13 mouse cellular contexts compared by ENCODE assay signal in genomic region chr13:41855206-41856185, GRCm38 (mm10). TPM values are rescaled to one million over a fixed set of nuclear protein-coding genes. Genes with fewer than 3 reads are reported as not detected.
DNase-seq lines count a peak whose midpoint lies in the region; ATAC-seq and TF ChIP-seq lines count a peak whose summit lies in the region.
"Had no signal": no experiment of that assay in that cellular context is flagged by ENCODE, and none has a peak within 500 bp of the region (broad histone marks: within the 10 kb centered on the region; RNA-seq: fewer than 3 reads in every experiment).

No protein-coding gene starts in this region.

- H3K4me3 ChIP-seq in lung, embryonic 16.5 days (ENCODE audit: low read length) = no peak overlapping the region
- no peak overlapping the region for H3K4me3 ChIP-seq in hindbrain, postnatal 0 days (ENCODE audit: low read length)
- no peak overlapping the region for H3K4me3 ChIP-seq in midbrain, embryonic 15.5 days
- H3K4me3 ChIP-seq: embryonic facial prominence, embryonic 13.5 days; hindbrain, embryonic 15.5 days; liver, embryonic 13.5 days; stomach, embryonic 15.5 days had no signal

- peak; percentile 31; the same call in 1 of the 2 replicates for ATAC-seq in frontal cortex, adult (ENCODE audit: low TSS enrichment)
- peak; percentile 92 for ATAC-seq in lung, embryonic 16.5 days (ENCODE audit: low read depth)
- ATAC-seq in hindbrain, postnatal 0 days = no peak
- ATAC-seq in midbrain, embryonic 15.5 days (replicated peaks) = no peak

- 69% methylated on average over 13 of the region's 13 CpGs for WGBS in lung, embryonic 16.5 days
- 70% methylated on average over 13 of the region's 13 CpGs for WGBS in hindbrain, postnatal 0 days
- WGBS in midbrain, embryonic 15.5 days = 55% methylated on average over 13 of the region's 13 CpGs

- peaks cover under 1% of the 10 kb centered on the region; the same call in 1 of the 2 replicates for H3K9me3 ChIP-seq in lung, embryonic 16.5 days (ENCODE audit: control insufficient read depth, low read length)
- no peaks in the 10 kb centered on the region for H3K9me3 ChIP-seq in hindbrain, postnatal 0 days (ENCODE audit: low read length)
- H3K9me3 ChIP-seq in midbrain, embryonic 15.5 days = no peaks in the 10 kb centered on the region
- H3K9me3 ChIP-seq: embryonic facial prominence, embryonic 13.5 days; hindbrain, embryonic 15.5 days; liver, embryonic 13.5 days; stomach, embryonic 15.5 days had no signal

- no peak for TF ChIP-seq CTCF in hindbrain, postnatal 0 days (IDR thresholded peaks at IDR 0.05; ENCODE audit: low read depth)

- no peak overlapping the region for H3K9ac ChIP-seq in lung, embryonic 16.5 days (ENCODE audit: low read length)
- H3K9ac ChIP-seq in hindbrain, postnatal 0 days (replicated peaks; ENCODE audit: low read length) = no peak overlapping the region
- H3K9ac ChIP-seq in midbrain, embryonic 15.5 days = no peak overlapping the region
- H3K9ac ChIP-seq: embryonic facial prominence, embryonic 13.5 days; hindbrain, embryonic 15.5 days; liver, embryonic 13.5 days; stomach, embryonic 15.5 days had no signal

- no peaks in the 10 kb centered on the region for H3K27me3 ChIP-seq in lung, embryonic 16.5 days (ENCODE audit: control insufficient read depth, insufficient read depth, low read depth, low read length)
- H3K27me3 ChIP-seq in hindbrain, postnatal 0 days (ENCODE audit: insufficient read depth, low read length) = no peaks in the 10 kb centered on the region
- no peaks in the 10 kb centered on the region for H3K27me3 ChIP-seq in midbrain, embryonic 15.5 days (replicated peaks)
- H3K27me3 ChIP-seq: embryonic facial prominence, embryonic 13.5 days; hindbrain, embryonic 15.5 days; liver, embryonic 13.5 days; stomach, embryonic 15.5 days had no signal

- DNase-seq in frontal cortex, postnatal 25 days (ENCODE audit: low spot score in 2 of 2) = no peak
- DNase-seq in 3T3-L1 (ENCODE audit: low read depth, low spot score) = peak; percentile 73
- peak; percentile 13 for DNase-seq in embryo, embryonic 9.5 days (ENCODE audit: extremely low spot score)
- DNase-seq in cerebellum, postnatal 14 days = no peak
- no peak for DNase-seq in hindbrain, postnatal 0 days (ENCODE audit: low spot score)
- DNase-seq: liver, embryonic 13.5 days had no signal

- H3K4me1 ChIP-seq in lung, embryonic 16.5 days (replicated peaks; ENCODE audit: control insufficient read depth, insufficient read depth, low read length) = peaks cover 6% of the 10 kb centered on the region
- 0 out of 2 replicates have a peak, but pooled peaks cover 2% of the 10 kb centered on the region for H3K4me1 ChIP-seq in hindbrain, postnatal 0 days (ENCODE audit: insufficient read depth, low read length)
- H3K4me1 ChIP-seq in midbrain, embryonic 15.5 days = peaks cover 6% of the 10 kb centered on the region
- H3K4me1 ChIP-seq: embryonic facial prominence, embryonic 13.5 days; liver, embryonic 13.5 days; stomach, embryonic 15.5 days had no signal

- H3K4me2 ChIP-seq in lung, embryonic 16.5 days (ENCODE audit: low read depth, low read length) = no peak overlapping the region
- no peak overlapping the region for H3K4me2 ChIP-seq in hindbrain, postnatal 0 days (ENCODE audit: low read depth, low read length)
- H3K4me2 ChIP-seq in midbrain, embryonic 15.5 days = no peak overlapping the region
- H3K4me2 ChIP-seq: embryonic facial prominence, embryonic 13.5 days; hindbrain, embryonic 15.5 days; liver, embryonic 13.5 days; stomach, embryonic 15.5 days had no signal

- H3K36me3 ChIP-seq in lung, embryonic 16.5 days (ENCODE audit: control insufficient read depth, insufficient read depth, low read length) = no peaks in the 10 kb centered on the region
- no peaks in the 10 kb centered on the region for H3K36me3 ChIP-seq in hindbrain, postnatal 0 days (ENCODE audit: insufficient read depth, low read length)
- H3K36me3 ChIP-seq in midbrain, embryonic 15.5 days (replicated peaks) = no peaks in the 10 kb centered on the region
- H3K36me3 ChIP-seq: embryonic facial prominence, embryonic 13.5 days; hindbrain, embryonic 15.5 days; liver, embryonic 13.5 days; stomach, embryonic 15.5 days had no signal

- peak overlapping the region; percentile 43; the same call in 1 of the 2 replicates for H3K27ac ChIP-seq in lung, embryonic 16.5 days (ENCODE audit: low read length)
- H3K27ac ChIP-seq in hindbrain, postnatal 0 days = no peak overlapping the region
- no peak overlapping the region for H3K27ac ChIP-seq in midbrain, embryonic 15.5 days
- H3K27ac ChIP-seq: embryonic facial prominence, embryonic 13.5 days; hindbrain, embryonic 15.5 days; liver, embryonic 13.5 days; stomach, embryonic 15.5 days had no signal

RNA-seq across cellular contexts. Expression of gene Adtrp, which starts 8.0 kb away (rescaled TPM):
- polyA plus RNA-seq in lung, embryonic 16.5 days (2015; fragmentation: Nextera tagmentation; extraction: Ambion mirVana) = 0.39 TPM in 1 of 2 replicates, not detected in the other
- total RNA-seq in hindbrain, postnatal 0 days (2014; rRNA removed) = 0.26 TPM in 1 of 2 replicates, not detected in the other
- 0.26 TPM in 1 of 2 replicates, not detected in the other for polyA plus RNA-seq in hindbrain, postnatal 0 days (2015; fragmentation: Nextera tagmentation; extraction: Ambion mirVana)
- polyA plus RNA-seq in midbrain, embryonic 15.5 days (2015; fragmentation: Nextera tagmentation; extraction: Ambion mirVana) = not detected in 2 replicates
- total RNA-seq: midbrain, postnatal 0 days had no signal
- polyA plus RNA-seq: liver, embryonic 13.5 days; midbrain, postnatal 0 days had no signal

Comparison
In these comparisons a context has a peak if more than half of its experiments do, and no peak if none do; other contexts are left out.
1. ATAC-seq: peak in frontal cortex, adult (single experiment) and lung, embryonic 16.5 days (single experiment); none in hindbrain, postnatal 0 days (single experiment) and midbrain, embryonic 15.5 days (single experiment).
2. DNase-seq: peak in 3T3-L1 (single experiment) and embryo, embryonic 9.5 days (single experiment); none in frontal cortex, postnatal 25 days (0 of 2), cerebellum, postnatal 14 days (0 of 2) and hindbrain, postnatal 0 days (single experiment).